ENCODE assay signal across 8 mouse cellular contexts in genomic region chr7:66867719-66868501, GRCm38 (mm10). TPM values are rescaled to one million over a fixed set of nuclear protein-coding genes. Genes with fewer than 3 reads are reported as not detected.
A peak's percentile ranks its signal among the peaks of the same experiment; 100 is the strongest.
DNase-seq lines count a peak whose midpoint lies in the region; ATAC-seq lines count a peak whose summit lies in the region.

No protein-coding gene starts in this region.

- no peaks in the 10 kb centered on the region for H3K27me3 ChIP-seq in hindbrain, embryonic 15.5 days
- no peaks in the 10 kb centered on the region for H3K27me3 ChIP-seq in limb, embryonic 11.5 days (ENCODE audit: control insufficient read depth, insufficient read depth, low read length)

- H3K9me3 ChIP-seq in hindbrain, embryonic 15.5 days: no peaks in the 10 kb centered on the region
- H3K9me3 ChIP-seq in limb, embryonic 11.5 days (ENCODE audit: control insufficient read depth, low read length): no peaks in the 10 kb centered on the region

- no peak overlapping the region for H3K4me2 ChIP-seq in hindbrain, embryonic 15.5 days
- no peak overlapping the region for H3K4me2 ChIP-seq in limb, embryonic 11.5 days (ENCODE audit: low read depth, severe bottlenecking)

- H3K27ac ChIP-seq in hindbrain, embryonic 15.5 days (replicated peaks): peak overlapping the region; percentile 61
- peak overlapping the region; percentile 33 for H3K27ac ChIP-seq in limb, embryonic 11.5 days (replicated peaks; ENCODE audit: low read depth, low read length)

- 27% methylated on average over 13 of the region's 13 CpGs for WGBS in hindbrain, embryonic 15.5 days
- WGBS in limb, embryonic 11.5 days: 47% methylated on average over 13 of the region's 13 CpGs

- peaks cover 23% of the 10 kb centered on the region for H3K4me1 ChIP-seq in hindbrain, embryonic 15.5 days (replicated peaks)
- 0 out of 2 replicates have a peak, but pooled peaks cover 4% of the 10 kb centered on the region for H3K4me1 ChIP-seq in limb, embryonic 11.5 days (ENCODE audit: control insufficient read depth, insufficient read depth, low read length)

- peak; percentile 76 for ATAC-seq in hindbrain, embryonic 15.5 days (ENCODE audit: low FRiP score, low read depth)
- ATAC-seq in limb, embryonic 11.5 days (ENCODE audit: insufficient number of reproducible peaks, low FRiP score, low TSS enrichment, low read depth): no peak

- H3K9ac ChIP-seq in hindbrain, embryonic 15.5 days: no peak overlapping the region
- H3K9ac ChIP-seq in limb, embryonic 11.5 days (ENCODE audit: low read length): no peak overlapping the region

- no peak overlapping the region for H3K4me3 ChIP-seq in hindbrain, embryonic 15.5 days
- no peak overlapping the region for H3K4me3 ChIP-seq in limb, embryonic 11.5 days (ENCODE audit: low read depth, low read length)

- peak; percentile 59 to 72 for DNase-seq in adrenal gland, adult (ENCODE audit: inconsistent age in 2 of 2, low spot score in 1 of 2)
- no peak for DNase-seq in adrenal gland, adult 18-20 months (ENCODE audit: low spot score in 2 of 2)
- DNase-seq in layer of hippocampus, adult 11-12 months (ENCODE audit: low spot score): peak; percentile 63
- no peak for DNase-seq in layer of hippocampus, adult 9-10 months (ENCODE audit: low spot score)
- no peak for DNase-seq in limb, embryonic 11.5 days (ENCODE audit: low spot score)
- DNase-seq in right cerebral cortex, postnatal 10 days (ENCODE audit: low spot score in 2 of 2): peak; percentile 86
- no peak for DNase-seq in spleen, postnatal 4 days (ENCODE audit: low spot score in 2 of 2)

- no peaks in the 10 kb centered on the region for H3K36me3 ChIP-seq in hindbrain, embryonic 15.5 days
- no peaks in the 10 kb centered on the region for H3K36me3 ChIP-seq in limb, embryonic 11.5 days (ENCODE audit: control insufficient read depth, insufficient read depth, low read length)

RNA-seq across cellular contexts. Expression of gene Adamts17, which starts 28.4 kb away (rescaled TPM):
- 1 to 10 TPM; 2.3 to 3.1 TPM for total RNA-seq in adrenal gland, adult 18-20 months (2021)
- 3.5 and 4.5 TPM in 2 replicates for polyA plus RNA-seq in hindbrain, embryonic 15.5 days (2015; fragmentation: Nextera tagmentation; extraction: Ambion mirVana)
- 7.7 and 8.4 TPM in 2 replicates for polyA plus RNA-seq in limb, embryonic 11.5 days (2014; fragmentation: Nextera tagmentation; extraction: Ambion mirVana)

Comparison
In these comparisons a context has a peak if more than half of its experiments do, and no peak if none do; other contexts are left out.
1. DNase-seq: peak in adrenal gland, adult (2 of 2), layer of hippocampus, adult 11-12 months (single experiment) and right cerebral cortex, postnatal 10 days (2 of 2); none in adrenal gland, adult 18-20 months (0 of 2), layer of hippocampus, adult 9-10 months (single experiment), limb, embryonic 11.5 days (single experiment) and spleen, postnatal 4 days (0 of 2).